9 mouse cellular contexts compared by ENCODE assay signal in genomic region chr1:73932421-73933145, GRCm38 (mm10).
DNase-seq lines count a peak whose midpoint lies in the region; ATAC-seq and TF ChIP-seq lines count a peak whose summit lies in the region.
"Had no signal": no experiment of that assay in that cellular context is flagged by ENCODE, and none has a peak within 500 bp of the region (broad histone marks: within the 10 kb centered on the region; RNA-seq: fewer than 3 reads in every experiment).

No protein-coding gene starts in this region.

- WGBS in intestine, embryonic 15.5 days, result 60% methylated on average over 10 of the region's 10 CpGs

- H3K36me3 ChIP-seq in intestine, embryonic 15.5 days, result no peaks in the 10 kb centered on the region; the same call in 1 of the 2 replicates
- H3K36me3 ChIP-seq: midbrain, embryonic 12.5 days had no signal

- no peak for DNase-seq in layer of hippocampus, adult 2 months (ENCODE audit: low spot score in 2 of 2)
- no peak for DNase-seq in layer of hippocampus, adult 11-12 months (ENCODE audit: low spot score)
- peak; percentile 78 for DNase-seq in gastrocnemius, adult 2 months
- peak; percentile 67 for DNase-seq in lung, postnatal 14 days
- DNase-seq in cerebellum, postnatal 36 days, result no peak
- no peak for DNase-seq in layer of hippocampus, postnatal 36 days
- DNase-seq in cerebellum, adult 11-12 months, result no peak

- H3K4me1 ChIP-seq in intestine, embryonic 15.5 days (replicated peaks), result peaks cover 20% of the 10 kb centered on the region

- no peaks in the 10 kb centered on the region for H3K27me3 ChIP-seq in intestine, embryonic 15.5 days (replicated peaks)
- H3K27me3 ChIP-seq: midbrain, embryonic 12.5 days had no signal

- H3K4me3 ChIP-seq in layer of hippocampus, adult 2 months, result no peak overlapping the region
- no peak overlapping the region for H3K4me3 ChIP-seq in gastrocnemius, adult 2 months
- no peak overlapping the region for H3K4me3 ChIP-seq in intestine, embryonic 15.5 days (replicated peaks)
- H3K4me3 ChIP-seq: midbrain, embryonic 12.5 days had no signal

- no peak overlapping the region for H3K9ac ChIP-seq in intestine, embryonic 15.5 days
- H3K9ac ChIP-seq: midbrain, embryonic 12.5 days had no signal

- 0 out of 2 replicates have a peak, but pooled peaks have one; percentile 11 for ATAC-seq in intestine, embryonic 15.5 days

- H3K9me3 ChIP-seq in intestine, embryonic 15.5 days, result no peaks in the 10 kb centered on the region
- H3K9me3 ChIP-seq: midbrain, embryonic 12.5 days had no signal

- intact Hi-C loops in gastrocnemius, adult 2 months (cut with DNase I), result no loop called here

- peak overlapping the region; percentile 71 for H3K27ac ChIP-seq in layer of hippocampus, adult 2 months
- H3K27ac ChIP-seq in gastrocnemius, adult 2 months, result peak overlapping the region; percentile 90
- peak overlapping the region; percentile 32; the same call in 1 of the 2 replicates for H3K27ac ChIP-seq in intestine, embryonic 15.5 days
- H3K27ac ChIP-seq: midbrain, embryonic 12.5 days had no signal

- TF ChIP-seq CTCF in layer of hippocampus, adult 2 months (conservative IDR thresholded peaks at IDR 0.05), result no peak
- no peak for TF ChIP-seq CTCF in gastrocnemius, adult 2 months (IDR thresholded peaks at IDR 0.05)

- H3K4me2 ChIP-seq in intestine, embryonic 15.5 days (replicated peaks), result no peak overlapping the region
- H3K4me2 ChIP-seq: midbrain, embryonic 12.5 days had no signal

Comparison
In these comparisons a context has a peak if more than half of its experiments do, and no peak if none do; other contexts are left out.
1. DNase-seq: peak in gastrocnemius, adult 2 months (single experiment) and lung, postnatal 14 days (single experiment); none in layer of hippocampus, adult 2 months (0 of 2), layer of hippocampus, adult 11-12 months (single experiment), cerebellum, postnatal 36 days (0 of 2), layer of hippocampus, postnatal 36 days (0 of 2) and cerebellum, adult 11-12 months (single experiment).
2. H3K27ac ChIP-seq: peak in every context shown above with its lines; median percentile 90 in gastrocnemius, adult 2 months; 71 in layer of hippocampus, adult 2 months; 32 in intestine, embryonic 15.5 days.